Comparison of ENCODE assay signal across 17 mouse cellular contexts in the genomic region with DNA sequence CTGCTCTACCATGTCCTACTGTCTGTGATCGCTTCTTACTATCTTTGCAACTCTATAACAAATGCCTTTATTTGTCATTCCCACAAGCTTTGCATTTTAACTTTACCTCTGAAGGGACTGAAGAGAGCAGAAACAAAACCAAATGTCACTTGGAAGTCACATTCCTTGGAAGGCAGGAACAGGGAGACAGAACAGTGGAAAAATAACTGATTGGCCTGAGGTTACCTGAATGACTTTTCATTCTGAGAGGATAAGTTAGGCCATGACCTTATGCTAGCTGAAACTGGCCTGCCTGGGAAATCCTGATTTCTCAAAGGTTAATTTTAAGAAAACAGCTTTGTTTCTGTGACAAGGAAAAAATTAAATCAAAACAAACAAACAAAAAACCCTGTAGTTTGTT. TPM values are rescaled to one million over a fixed set of nuclear protein-coding genes. Genes with fewer than 3 reads are reported as not detected.
A peak's percentile ranks its signal among the peaks of the same experiment; 100 is the strongest.
DNase-seq lines count a peak whose midpoint lies in the region; ATAC-seq and TF ChIP-seq lines count a peak whose summit lies in the region.
"Had no signal": no experiment of that assay in that cellular context is flagged by ENCODE, and none has a peak within 500 bp of the region (broad histone marks: within the 10 kb centered on the region; RNA-seq: fewer than 3 reads in every experiment).

No protein-coding gene starts in this region.

- H3K79me2 ChIP-seq in myocyte (ENCODE audit: control insufficient read depth, insufficient read depth) = peaks cover 26% of the 10 kb centered on the region

- ATAC-seq in heart, embryonic 15.5 days (replicated peaks; ENCODE audit: insufficient number of reproducible peaks, insufficient read depth, low FRiP score, low read depth) = no peak
- no peak for ATAC-seq in kidney, embryonic 16.5 days (ENCODE audit: low FRiP score, low TSS enrichment)
- ATAC-seq in kidney, embryonic 14.5 days (ENCODE audit: low FRiP score, low TSS enrichment) = no peak
- ATAC-seq in neural tube, embryonic 15.5 days (ENCODE audit: low FRiP score) = no peak

- peaks cover 8% of the 10 kb centered on the region; the same call in 1 of the 2 replicates for H3K36me3 ChIP-seq in heart, embryonic 15.5 days
- H3K36me3 ChIP-seq in kidney, embryonic 16.5 days (ENCODE audit: insufficient read depth, low read length) = peaks cover 5% of the 10 kb centered on the region
- peaks cover 11% of the 10 kb centered on the region for H3K36me3 ChIP-seq in kidney, embryonic 14.5 days (ENCODE audit: control insufficient read depth, insufficient read depth, low read length)
- H3K36me3 ChIP-seq in neural tube, embryonic 15.5 days = peaks cover 24% of the 10 kb centered on the region
- peaks cover 20% of the 10 kb centered on the region for H3K36me3 ChIP-seq in myocyte (ENCODE audit: control insufficient read depth, insufficient read depth)
- H3K36me3 ChIP-seq: G1E had no signal

- 65% methylated on average over 1 of the region's 1 CpGs for WGBS in heart, embryonic 15.5 days
- 81% methylated on average over 1 of the region's 1 CpGs for WGBS in kidney, embryonic 16.5 days
- 95% methylated on average over 1 of the region's 1 CpGs for WGBS in kidney, embryonic 14.5 days
- 95% methylated on average over 1 of the region's 1 CpGs for WGBS in neural tube, embryonic 15.5 days

- H3K4me3 ChIP-seq in heart, embryonic 15.5 days = no peak overlapping the region
- no peak overlapping the region for H3K4me3 ChIP-seq in kidney, embryonic 16.5 days (ENCODE audit: low read length)
- no peak overlapping the region for H3K4me3 ChIP-seq in kidney, embryonic 14.5 days (ENCODE audit: low read length)
- no peak overlapping the region for H3K4me3 ChIP-seq in neural tube, embryonic 15.5 days (replicated peaks)
- peak overlapping the region; percentile 73 for H3K4me3 ChIP-seq in myocyte

- H3K4me1 ChIP-seq in heart, embryonic 15.5 days (replicated peaks) = peaks cover 18% of the 10 kb centered on the region
- H3K4me1 ChIP-seq in kidney, embryonic 16.5 days (ENCODE audit: insufficient read depth, low read length) = peaks cover 15% of the 10 kb centered on the region; the same call in 1 of the 2 replicates
- no peaks in the 10 kb centered on the region for H3K4me1 ChIP-seq in kidney, embryonic 14.5 days (ENCODE audit: control insufficient read depth, insufficient read depth, low read length)
- H3K4me1 ChIP-seq in neural tube, embryonic 15.5 days = peaks cover 19% of the 10 kb centered on the region

- intact Hi-C loops in heart, postnatal 14 days (cut with DNase I) = no loop called here

- H3K9me3 ChIP-seq in heart, embryonic 15.5 days (replicated peaks) = no peaks in the 10 kb centered on the region
- no peaks in the 10 kb centered on the region for H3K9me3 ChIP-seq in kidney, embryonic 16.5 days (ENCODE audit: low read length)
- no peaks in the 10 kb centered on the region for H3K9me3 ChIP-seq in kidney, embryonic 14.5 days (ENCODE audit: control insufficient read depth, low read length)
- H3K9me3 ChIP-seq in neural tube, embryonic 15.5 days (replicated peaks) = no peaks in the 10 kb centered on the region
- H3K9me3 ChIP-seq: G1E; hindbrain, embryonic 15.5 days; limb, embryonic 13.5 days had no signal

- no peaks in the 10 kb centered on the region for H3K27me3 ChIP-seq in heart, embryonic 15.5 days
- H3K27me3 ChIP-seq in kidney, embryonic 16.5 days (ENCODE audit: insufficient read depth, low read length) = no peaks in the 10 kb centered on the region
- H3K27me3 ChIP-seq in kidney, embryonic 14.5 days (ENCODE audit: control insufficient read depth, insufficient read depth, low read length) = no peaks in the 10 kb centered on the region
- H3K27me3 ChIP-seq in neural tube, embryonic 15.5 days (replicated peaks) = no peaks in the 10 kb centered on the region
- no peaks in the 10 kb centered on the region for H3K27me3 ChIP-seq in myocyte (ENCODE audit: control insufficient read depth, insufficient read depth, insufficient read length)
- H3K27me3 ChIP-seq: hindbrain, embryonic 15.5 days; limb, embryonic 13.5 days had no signal

- H3K27ac ChIP-seq in heart, embryonic 15.5 days = no peak overlapping the region
- H3K27ac ChIP-seq in kidney, embryonic 16.5 days (ENCODE audit: low read length) = peak overlapping the region; percentile 24; the same call in 1 of the 2 replicates
- H3K27ac ChIP-seq in kidney, embryonic 14.5 days (ENCODE audit: low read depth, low read length) = no peak overlapping the region
- H3K27ac ChIP-seq in neural tube, embryonic 15.5 days (replicated peaks) = no peak overlapping the region
- H3K27ac ChIP-seq: liver, embryonic 14.5 days had no signal

- no peak for TF ChIP-seq POLR2A in myocyte (IDR thresholded peaks at IDR 0.05; ENCODE audit: insufficient read length, low read depth)

- DNase-seq in heart, postnatal 14 days = no peak
- no peak for DNase-seq in neural tube, embryonic 10.5 days (ENCODE audit: extremely low spot score, low spot score)
- DNase-seq in thymus, adult 18-20 months = no peak
- DNase-seq: cerebellum, adult 9-11 months; forebrain, postnatal 0 days; heart, adult 11 months; right cerebral cortex, postnatal 4 days had no signal

- no peak overlapping the region for H3K9ac ChIP-seq in heart, embryonic 15.5 days
- H3K9ac ChIP-seq in kidney, embryonic 16.5 days (replicated peaks; ENCODE audit: low read length) = no peak overlapping the region
- H3K9ac ChIP-seq in kidney, embryonic 14.5 days (ENCODE audit: low read depth, low read length) = no peak overlapping the region
- H3K9ac ChIP-seq in neural tube, embryonic 15.5 days (replicated peaks) = no peak overlapping the region

- peak overlapping the region; percentile 91; the same call in 1 of the 2 replicates for H3K4me2 ChIP-seq in heart, embryonic 15.5 days
- no peak overlapping the region for H3K4me2 ChIP-seq in kidney, embryonic 16.5 days (replicated peaks; ENCODE audit: low read depth, low read length)
- H3K4me2 ChIP-seq in kidney, embryonic 14.5 days (replicated peaks; ENCODE audit: low read depth, low read length) = no peak overlapping the region
- H3K4me2 ChIP-seq in neural tube, embryonic 15.5 days = 0 out of 2 replicates have a peak overlapping the region, but pooled peaks have one; percentile 15
- H3K4me2 ChIP-seq in myocyte (ENCODE audit: low read depth) = peak overlapping the region; percentile 83

- H3ac ChIP-seq in myocyte (ENCODE audit: control insufficient read depth, insufficient read length) = no peak overlapping the region

TF ChIP-seq in myocyte, 11 proteins besides CTCF, POLR2A, EP300 and RAD21 (continues in another document):
- TF ChIP-seq CEBPB (IDR thresholded peaks at IDR 0.05; ENCODE audit: insufficient read depth, poor library complexity, severe bottlenecking) (no peak), TCF12 (IDR thresholded peaks at IDR 0.05; ENCODE audit: insufficient read depth, poor library complexity, severe bottlenecking) (no peak), E2F4 (IDR thresholded peaks at IDR 0.05; ENCODE audit: insufficient read depth) (no peak), MAX (IDR thresholded peaks at IDR 0.05; ENCODE audit: low read depth) (no peak), TCF3 (IDR thresholded peaks at IDR 0.05; ENCODE audit: insufficient read length, low read depth) (no peak), MYOG (IDR thresholded peaks at IDR 0.05; ENCODE audit: control insufficient read depth in 1 of 3, insufficient read depth in 1 of 3, insufficient read length in 2 of 3, low read depth in 2 of 3) (no peak), SRF (IDR thresholded peaks at IDR 0.05; ENCODE audit: control insufficient read depth, insufficient read length, low read depth) (no peak)

RNA-seq across cellular contexts. Expression of a gene that starts 0.9 kb away (rescaled TPM):
- polyA plus RNA-seq in heart, embryonic 15.5 days (2015; fragmentation: Nextera tagmentation; extraction: Ambion mirVana) = 9.5 and 9.8 TPM in 2 replicates
- 10 to 100 TPM; 38.2 to 44.4 TPM for total RNA-seq in heart, postnatal 14 days (2021)
- polyA plus RNA-seq in kidney, embryonic 16.5 days (2015; fragmentation: Nextera tagmentation; extraction: Ambion mirVana) = 14.7 and 16.4 TPM in 2 replicates
- polyA plus RNA-seq in kidney, embryonic 14.5 days (2014; fragmentation: Nextera tagmentation; extraction: Ambion mirVana) = 10.0 and 14.7 TPM in 2 replicates
- polyA plus RNA-seq in neural tube, embryonic 15.5 days (2015; fragmentation: Nextera tagmentation; extraction: Ambion mirVana) = 21.9 and 22.2 TPM in 2 replicates
- polyA plus RNA-seq in myocyte (2012; fragmentation: generic; extraction: Trizol) = 26.5 TPM
- polyA plus RNA-seq: G1E had no signal

RNA-seq across cellular contexts. Expression of a gene that starts 1.0 kb away (rescaled TPM):
- polyA plus RNA-seq in heart, embryonic 15.5 days (2015; fragmentation: Nextera tagmentation; extraction: Ambion mirVana) = 0.06 and 0.21 TPM in 2 replicates
- total RNA-seq in heart, postnatal 14 days (2021) = under 1 TPM; 0.74 to 0.90 TPM
- 0.62 and 0.71 TPM in 2 replicates for polyA plus RNA-seq in kidney, embryonic 16.5 days (2015; fragmentation: Nextera tagmentation; extraction: Ambion mirVana)
- 0.20 and 0.40 TPM in 2 replicates for polyA plus RNA-seq in kidney, embryonic 14.5 days (2014; fragmentation: Nextera tagmentation; extraction: Ambion mirVana)
- polyA plus RNA-seq in neural tube, embryonic 15.5 days (2015; fragmentation: Nextera tagmentation; extraction: Ambion mirVana) = 0.38 and 0.49 TPM in 2 replicates
- polyA plus RNA-seq in myocyte (2012; fragmentation: generic; extraction: Trizol) = 1.3 TPM
- polyA plus RNA-seq: G1E had no signal

RNA-seq across cellular contexts. Expression of a gene that starts 18.5 kb away (rescaled TPM):
- polyA plus RNA-seq in heart, embryonic 15.5 days (2015; fragmentation: Nextera tagmentation; extraction: Ambion mirVana) = 3.6 and 4.4 TPM in 2 replicates
- 1 to 10 TPM; 4.9 to 5.6 TPM for total RNA-seq in heart, postnatal 14 days (2021)
- 5.0 and 6.1 TPM in 2 replicates for polyA plus RNA-seq in kidney, embryonic 16.5 days (2015; fragmentation: Nextera tagmentation; extraction: Ambion mirVana)
- 3.0 and 3.8 TPM in 2 replicates for polyA plus RNA-seq in kidney, embryonic 14.5 days (2014; fragmentation: Nextera tagmentation; extraction: Ambion mirVana)
- 16.5 and 19.8 TPM in 2 replicates for polyA plus RNA-seq in neural tube, embryonic 15.5 days (2015; fragmentation: Nextera tagmentation; extraction: Ambion mirVana)
- 69.6 TPM for polyA plus RNA-seq in myocyte (2012; fragmentation: generic; extraction: Trizol)
- polyA plus RNA-seq: G1E had no signal

RNA-seq across cellular contexts. Expression of a gene that starts 32.2 kb away (rescaled TPM):
- 0.89 and 1.5 TPM in 2 replicates for polyA plus RNA-seq in heart, embryonic 15.5 days (2015; fragmentation: Nextera tagmentation; extraction: Ambion mirVana)
- 1 to 10 TPM; 6.7 to 8.5 TPM for total RNA-seq in heart, postnatal 14 days (2021)
- 1.1 and 1.2 TPM in 2 replicates for polyA plus RNA-seq in kidney, embryonic 16.5 days (2015; fragmentation: Nextera tagmentation; extraction: Ambion mirVana)
- 0.46 and 0.81 TPM in 2 replicates for polyA plus RNA-seq in kidney, embryonic 14.5 days (2014; fragmentation: Nextera tagmentation; extraction: Ambion mirVana)
- 28.8 and 33.9 TPM in 2 replicates for polyA plus RNA-seq in neural tube, embryonic 15.5 days (2015; fragmentation: Nextera tagmentation; extraction: Ambion mirVana)
- 1.3 TPM for polyA plus RNA-seq in myocyte (2012; fragmentation: generic; extraction: Trizol)
- total RNA-seq: neutrophil, adult 5-6 weeks had no signal
- polyA plus RNA-seq: G1E had no signal

RNA-seq across cellular contexts. Expression of a gene that starts 36.0 kb away (rescaled TPM):
- polyA plus RNA-seq in heart, embryonic 15.5 days (2015; fragmentation: Nextera tagmentation; extraction: Ambion mirVana) = 64.0 and 73.4 TPM in 2 replicates
- 10 to 100 TPM; 44.5 to 54.0 TPM for total RNA-seq in heart, postnatal 14 days (2021)
- 152 and 173 TPM in 2 replicates for polyA plus RNA-seq in kidney, embryonic 16.5 days (2015; fragmentation: Nextera tagmentation; extraction: Ambion mirVana)
- polyA plus RNA-seq in kidney, embryonic 14.5 days (2014; fragmentation: Nextera tagmentation; extraction: Ambion mirVana) = 49.7 and 61.8 TPM in 2 replicates
- 24.6 and 31.4 TPM in 2 replicates for polyA plus RNA-seq in neural tube, embryonic 15.5 days (2015; fragmentation: Nextera tagmentation; extraction: Ambion mirVana)
- 16.4 TPM for polyA plus RNA-seq in myocyte (2012; fragmentation: generic; extraction: Trizol)

Comparison
In these comparisons a context has a peak if more than half of its experiments do, and no peak if none do; other contexts are left out.
1. H3K4me2 ChIP-seq: peak in heart, embryonic 15.5 days (single experiment), neural tube, embryonic 15.5 days (single experiment) and myocyte (single experiment); none in kidney, embryonic 16.5 days (single experiment) and kidney, embryonic 14.5 days (single experiment).